Mouse (Mus musculus): ENCODE results near the gene Pifo. TPM values are rescaled to one million over a fixed set of nuclear protein-coding genes. Genes with fewer than 3 reads are reported as not detected.
A peak's percentile ranks its signal among the peaks of the same experiment; 100 is the strongest.

Gene Pifo
- total and polyA plus RNA-seq, 3 experiments = 7.7 to 13.7 (median 8.1) TPM

GRCm38 (mm10) chr3:105960700-105961099 is 53.7 kb downstream of the Pifo start:
- in situ Hi-C loops (cut with MboI; ENCODE audit: low pct_ligation_motif_present, low pct_unique_long_range_greater_than_20kb, low sequenced_read_pairs) (no loop called here), dilution Hi-C loops (cut with MboI; ENCODE audit: extremely low pct_ligation_motif_present, extremely low pct_unique_long_range_greater_than_20kb, low sequenced_read_pairs) (no loop called here)
- H3K27ac ChIP-seq (ENCODE audit: insufficient read depth, low read depth) = no peak overlapping the region
- TF ChIP-seq CTCF (conservative IDR thresholded peaks at IDR 0.05 in 1 of 2, IDR thresholded peaks at IDR 0.05 in 1 of 2; ENCODE audit: low read depth in 2 of 2, low read length in 2 of 2) (peak; percentile 22 to 54; a peak in 3 of 4 replicates), MYC (IDR thresholded peaks at IDR 0.05; ENCODE audit: low read depth, low read length) (no peak), EP300 (IDR thresholded peaks at IDR 0.05; ENCODE audit: low read length) (no peak), MAZ (IDR thresholded peaks at IDR 0.05; ENCODE audit: low read depth, low read length) (no peak), TCF12 (IDR thresholded peaks at IDR 0.05; ENCODE audit: low read depth, low read length) (no peak), POLR2AphosphoS2 (IDR thresholded peaks at IDR 0.05; ENCODE audit: low read depth, low read length) (no peak), SMC3 (IDR thresholded peaks at IDR 0.05; ENCODE audit: low read depth, low read length) (peak; percentile 21; the same call in 1 of the 2 replicates), ETS1 (conservative IDR thresholded peaks at IDR 0.05; ENCODE audit: low read depth, low read length) (no peak), RCOR1 (conservative IDR thresholded peaks at IDR 0.05; ENCODE audit: low read depth, low read length) (no peak), RAD21 (IDR thresholded peaks at IDR 0.05; ENCODE audit: low read depth, low read length) (peak; percentile 36), CHD1 (IDR thresholded peaks at IDR 0.05; ENCODE audit: low read depth, low read length) (no peak), TBP (conservative IDR thresholded peaks at IDR 0.05; ENCODE audit: low read depth, low read length) (no peak), JUN (IDR thresholded peaks at IDR 0.05; ENCODE audit: insufficient read depth, low read depth, low read length) (no peak), SIN3A (IDR thresholded peaks at IDR 0.05; ENCODE audit: low read length) (no peak), ZNF384 (IDR thresholded peaks at IDR 0.05; ENCODE audit: low read depth, low read length) (no peak), E2F4 (IDR thresholded peaks at IDR 0.05; ENCODE audit: insufficient replicate concordance, low read depth, low read length) (no peak), NELFE (IDR thresholded peaks at IDR 0.05; ENCODE audit: low read depth, low read length) (no peak), MAFK (IDR thresholded peaks at IDR 0.05; ENCODE audit: insufficient replicate concordance, low read length) (no peak), ZC3H11A (IDR thresholded peaks at IDR 0.05; ENCODE audit: low read depth, low read length) (no peak)
- H3K4me3 ChIP-seq (replicated peaks in 1 of 3; ENCODE audit: low read depth in 2 of 3, low read length in 2 of 3, poor library complexity in 1 of 3) = peak overlapping the region in 1 of 3 experiments; percentile 98
- peaks cover 53% of the 10 kb centered on the region for H3K79me2 ChIP-seq (replicated peaks; ENCODE audit: control insufficient read depth, extremely low read depth, insufficient read depth, poor library complexity, severe bottlenecking)
- H3K9me3 ChIP-seq (replicated peaks; ENCODE audit: low read length) = no peaks in the 10 kb centered on the region
- H3K4me2 ChIP-seq (ENCODE audit: insufficient read depth, low read depth, poor library complexity, severe bottlenecking) = peak overlapping the region; percentile 58; the same call in 1 of the 2 replicates
- peaks cover 43 to 72% of the 10 kb centered on the region in 2 experiments for H3K36me3 ChIP-seq (replicated peaks in 1 of 2; ENCODE audit: control insufficient read depth in 1 of 2, insufficient read depth in 1 of 2, low read length in 1 of 2)
- H3K9ac ChIP-seq (ENCODE audit: insufficient read depth, low read depth) = no peak overlapping the region
- H3K4me1 ChIP-seq (ENCODE audit: control insufficient read depth in 1 of 2, insufficient read depth in 2 of 2) = peaks cover 2 to 45% of the 10 kb centered on the region in 2 experiments; a peak in 3 of 4 replicates
- H3K27me3 ChIP-seq (replicated peaks) = no peaks in the 10 kb centered on the region
- DNase-seq (ENCODE audit: extremely low read depth) = peak; percentile 47

- Histone ChIP-seq H3K4me1 (ENCODE audit: control insufficient read depth in 1 of 2, insufficient read depth in 2 of 2) (peaks cover 2 to 47% of the 10 kb centered on the region in 2 experiments; a peak in 3 of 4 replicates), H3K4me2 (ENCODE audit: insufficient read depth, low read depth, poor library complexity, severe bottlenecking) (peak within 1 kb of the TSS; percentile 58; the same call in 1 of the 2 replicates), H3K79me2 (replicated peaks; ENCODE audit: control insufficient read depth, extremely low read depth, insufficient read depth, poor library complexity, severe bottlenecking) (peaks cover 53% of the 10 kb centered on the region), H3K27me3 (replicated peaks) (no peaks in the 10 kb centered on the region), H3K9ac (ENCODE audit: insufficient read depth, low read depth) (peak within 1 kb of the TSS; percentile 92), H3K4me3 (replicated peaks in 1 of 3; ENCODE audit: low read depth in 2 of 3, low read length in 2 of 3, poor library complexity in 1 of 3) (peak within 1 kb of the TSS; percentile 84 to 98 (median 95)), H3K27ac (ENCODE audit: insufficient read depth, low read depth) (peak within 1 kb of the TSS; percentile 57; the same call in 1 of the 2 replicates), H3K36me3 (replicated peaks in 1 of 2; ENCODE audit: control insufficient read depth in 1 of 2, insufficient read depth in 1 of 2, low read length in 1 of 2) (peaks cover 36 to 71% of the 10 kb centered on the region in 2 experiments), H3K9me3 (replicated peaks; ENCODE audit: low read length) (no peaks in the 10 kb centered on the region)
- dilution Hi-C loops (cut with MboI; ENCODE audit: extremely low pct_ligation_motif_present, extremely low pct_unique_long_range_greater_than_20kb, low sequenced_read_pairs) = no loop called here
- no peak for DNase-seq (ENCODE audit: extremely low read depth)
- in situ Hi-C loops (cut with MboI; ENCODE audit: low pct_ligation_motif_present, low pct_unique_long_range_greater_than_20kb, low sequenced_read_pairs) = loop anchor here (5.0 kb wide), 1 partner anchor 58 kb away; no protein-coding TSS in a partner anchor
- TF ChIP-seq MXI1 (IDR thresholded peaks at IDR 0.05; ENCODE audit: low read depth, low read length) (no peak), ELF1 (IDR thresholded peaks at IDR 0.05; ENCODE audit: low read depth, low read length) (no peak), CTCF (conservative IDR thresholded peaks at IDR 0.05 in 1 of 2, IDR thresholded peaks at IDR 0.05 in 1 of 2; ENCODE audit: low read depth in 2 of 2, low read length in 2 of 2) (no peak), POLR2AphosphoS2 (IDR thresholded peaks at IDR 0.05; ENCODE audit: low read depth, low read length) (no peak), MAZ (IDR thresholded peaks at IDR 0.05; ENCODE audit: low read depth, low read length) (no peak), MAFK (IDR thresholded peaks at IDR 0.05; ENCODE audit: insufficient replicate concordance, low read length) (no peak)
These were observed 54.4 kb downstream of the Pifo start, which contains the start of gene Atp5f1 for GRCm38 (mm10) chr3:105959999-105960398. Atp5f1 (minus strand) TSS chr3:105960099.
